Mouse (Mus musculus) embryonic fibroblast, embryonic 13.5 days (primary cell): ENCODE measurements at regions not wholly inside any gene's neighbourhood (a gene's known extent, or its start where the extent isn't known, plus 50 kb on each side); places are given as distances from the start of the nearest gene placed in this dataset.
"Not testable (repeated sequence)": the region's sequence is repeated elsewhere in the genome, so short reads cannot be mapped to it uniquely, and the experiment has no call there.

Source experiments
- H3K27ac ChIP-seq: 2 replicates; pipeline ENCODE4 v1.5.1; 2012; ENCODE audit warnings: low read length, control low read depth, inconsistent platforms; ENCODE audit not compliant: insufficient read depth
- H3K4me1 ChIP-seq: 2 replicates; pipeline ENCODE4 v1.6.1; 2011; ENCODE audit warnings: low read length; ENCODE audit not compliant: control insufficient read depth, insufficient read depth
- H3K4me3 ChIP-seq: 2 replicates; pipeline ENCODE4 v1.5.1; 2011; ENCODE audit warnings: mild to moderate bottlenecking, control low read depth, low read length; ENCODE audit not compliant: insufficient read depth
- CTCF ChIP-seq: IDR thresholded peaks from 2 replicates; pipeline ENCODE4 v1.5.1; 2011; ENCODE audit warnings: mild to moderate bottlenecking, control low read depth, low read length, moderate library complexity, borderline replicate concordance; ENCODE audit not compliant: insufficient read depth
- POLR2A ChIP-seq: IDR thresholded peaks from 2 replicates; pipeline ENCODE4 v1.6.1; 2011; ENCODE audit warnings: low read depth, mild to moderate bottlenecking, control low read depth, low read length, moderate library complexity

DNA sequence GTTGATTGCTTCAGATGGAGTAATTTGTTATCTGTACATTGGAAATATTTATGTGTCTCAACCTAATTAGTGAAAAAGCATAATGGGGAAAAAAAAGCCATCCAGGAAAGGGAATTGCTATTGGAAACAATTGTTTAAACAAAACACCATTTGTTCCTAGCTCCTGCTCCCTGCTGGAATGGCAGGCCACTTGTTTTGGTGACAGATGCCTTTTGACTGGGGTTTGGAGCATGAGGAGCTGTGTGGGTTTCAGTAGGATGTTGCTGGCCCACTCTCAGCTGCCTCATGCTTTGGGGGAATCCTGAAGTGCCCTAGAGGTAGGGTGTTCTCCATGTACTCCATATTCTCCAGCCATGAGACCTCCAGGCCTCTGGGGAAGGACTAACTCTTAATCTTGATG, 105.5 kb downstream of the Dmrta2 start:
- Histone ChIP-seq H3K4me1 (no peaks in the 10 kb centered on the region), H3K4me3 (no peak overlapping the region), H3K27ac (no peak overlapping the region)
- no peak for TF ChIP-seq CTCF
- no peak for TF ChIP-seq POLR2A

DNA sequence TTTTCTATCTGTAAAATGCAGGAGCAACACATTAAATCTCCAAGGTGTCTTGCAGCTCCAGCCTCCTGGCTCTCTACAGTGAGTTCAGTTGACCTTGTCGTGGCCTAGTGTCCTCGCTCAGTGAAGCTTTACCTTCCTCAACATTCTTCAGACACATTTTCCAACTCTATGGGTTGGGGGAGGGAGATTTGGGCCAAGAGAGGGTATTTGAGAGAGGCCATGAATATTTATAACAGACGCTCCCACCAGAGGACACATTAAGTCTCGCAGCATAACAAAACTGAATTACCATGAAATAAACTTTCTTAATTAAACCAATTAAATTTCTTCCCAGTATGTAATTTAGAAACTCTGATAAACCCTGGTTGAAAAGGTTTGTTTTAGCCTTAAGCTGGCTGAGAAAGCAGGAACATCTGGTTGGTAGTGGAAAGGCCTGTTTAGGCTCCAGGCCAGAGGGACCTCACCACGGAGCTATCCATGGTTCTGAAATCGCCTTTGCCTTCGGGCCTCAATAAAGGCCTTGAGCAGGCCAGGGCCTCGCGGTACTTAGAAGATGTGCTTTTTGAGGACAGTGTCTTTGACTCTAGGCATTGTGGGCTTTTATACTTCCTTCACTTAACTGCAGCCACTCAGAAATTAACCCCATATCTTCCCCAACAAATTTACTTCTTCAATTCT, 109.9 kb downstream of the Dmrta2 start:
- H3K4me3 ChIP-seq: no peak overlapping the region
- no peak overlapping the region for H3K27ac ChIP-seq
- TF ChIP-seq CTCF (no peak), POLR2A (no peak)

DNA sequence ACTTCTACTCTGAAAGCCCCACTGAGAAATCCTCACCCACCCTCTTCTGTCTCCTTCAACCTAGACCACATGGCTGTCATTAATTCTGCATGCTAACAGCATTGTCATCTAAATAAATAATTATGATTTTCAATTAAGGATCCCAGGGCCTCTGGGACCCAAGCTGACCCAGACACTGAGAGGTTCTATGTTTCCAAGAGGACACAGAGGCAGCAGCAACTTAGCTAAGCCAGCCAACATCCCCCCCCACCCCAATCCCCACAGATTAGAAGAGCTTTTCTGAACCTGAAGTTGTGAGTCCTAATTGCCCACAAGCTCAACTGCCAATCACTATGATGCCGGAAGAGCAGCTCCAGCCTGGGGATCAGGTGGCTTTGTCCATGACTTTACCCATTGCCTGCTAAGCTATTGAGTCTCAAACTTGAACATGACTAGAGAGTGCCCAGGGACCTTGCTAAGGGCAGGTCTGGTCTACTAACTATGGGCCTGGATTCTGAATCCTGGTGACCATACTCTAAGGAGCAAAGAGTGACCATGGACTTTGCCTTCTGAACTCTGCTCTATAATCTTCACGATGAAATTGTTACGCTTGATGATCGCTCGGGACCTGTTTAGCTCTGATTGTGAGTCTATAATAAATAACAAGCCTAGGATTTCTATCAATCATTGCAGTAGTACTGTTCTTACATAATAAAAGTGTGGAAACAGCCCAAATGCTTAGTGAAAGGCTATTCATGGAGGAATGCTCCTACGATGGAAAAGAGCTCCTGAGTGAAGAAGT, 115.4 kb downstream of the Dmrta2 start:
- H3K27ac ChIP-seq: no peak overlapping the region
- H3K4me3 ChIP-seq: no peak overlapping the region
- TF ChIP-seq POLR2A: no peak
- TF ChIP-seq CTCF: no peak
- H3K4me1 ChIP-seq: no peaks in the 10 kb centered on the region

More for the DNA sequence above, 109.9 kb downstream of the Dmrta2 start:
- H3K4me1 ChIP-seq: no peaks in the 10 kb centered on the region

DNA sequence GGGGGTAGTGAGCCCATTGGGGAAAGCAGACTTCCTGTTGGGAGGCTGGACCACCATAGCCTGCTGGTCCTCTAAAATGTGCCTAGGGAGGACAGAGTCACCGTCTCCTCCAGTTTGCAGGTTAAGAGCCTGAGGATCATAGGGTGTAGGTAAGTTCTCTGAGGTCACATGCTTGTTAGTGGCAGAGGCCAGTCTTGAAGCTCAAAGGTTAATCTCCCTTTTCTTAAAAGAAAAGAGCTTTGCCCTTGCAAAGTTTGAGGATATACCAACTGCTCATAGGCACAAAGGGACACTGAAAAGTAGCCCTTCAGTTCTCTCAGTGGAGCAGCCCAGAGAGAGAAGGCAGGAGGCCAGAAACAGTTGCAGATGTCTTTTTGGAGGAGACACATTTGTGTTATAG, 116.7 kb downstream of the Dmrta2 start:
- Histone ChIP-seq H3K4me1 (no peaks in the 10 kb centered on the region), H3K27ac (no peak overlapping the region), H3K4me3 (no peak overlapping the region)
- TF ChIP-seq POLR2A: no peak
- TF ChIP-seq CTCF: no peak

DNA sequence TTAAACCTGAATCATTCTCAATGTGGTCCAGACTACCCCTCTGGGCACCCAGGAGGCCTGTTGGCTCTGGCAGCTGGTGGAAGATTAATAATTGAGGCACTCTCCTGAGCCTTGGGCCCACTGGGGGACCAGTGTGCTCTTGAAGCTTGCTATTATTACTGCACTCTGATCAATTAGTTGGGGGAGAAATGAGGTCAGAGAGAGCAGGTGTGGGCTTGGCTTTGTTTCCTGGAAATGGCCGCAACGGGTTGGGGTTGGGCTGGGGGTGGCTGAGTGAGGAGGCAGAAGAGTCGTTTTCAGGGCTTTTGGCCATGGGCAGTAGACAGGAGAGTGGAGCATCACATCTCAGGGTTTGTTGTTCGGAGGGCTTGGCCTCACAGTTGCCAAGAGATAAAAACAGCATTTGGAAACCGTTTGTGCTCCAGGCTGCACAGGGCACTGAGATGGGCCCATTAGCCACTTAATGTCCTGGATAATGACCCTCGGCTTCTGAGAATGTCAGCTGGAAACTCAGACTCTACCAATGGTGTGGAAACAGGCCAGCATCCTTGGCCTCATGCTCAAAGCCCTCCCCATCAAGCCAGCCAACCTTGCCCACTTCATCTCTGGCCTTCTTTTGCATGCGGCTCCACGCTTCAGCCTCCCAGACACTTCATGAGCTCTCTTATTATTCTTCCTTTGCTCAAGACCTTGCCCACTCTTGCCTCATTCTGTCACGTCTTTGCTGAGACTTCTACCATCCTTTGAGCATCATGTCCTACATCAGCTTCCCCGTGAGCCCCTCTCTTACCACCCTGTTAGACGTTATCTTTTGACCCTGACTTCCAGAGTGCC, 118.1 kb downstream of the Dmrta2 start:
- H3K27ac ChIP-seq: no peak overlapping the region
- H3K4me3 ChIP-seq: no peak overlapping the region
- TF ChIP-seq POLR2A: no peak
- TF ChIP-seq CTCF: no peak
- H3K4me1 ChIP-seq: no peaks in the 10 kb centered on the region

DNA sequence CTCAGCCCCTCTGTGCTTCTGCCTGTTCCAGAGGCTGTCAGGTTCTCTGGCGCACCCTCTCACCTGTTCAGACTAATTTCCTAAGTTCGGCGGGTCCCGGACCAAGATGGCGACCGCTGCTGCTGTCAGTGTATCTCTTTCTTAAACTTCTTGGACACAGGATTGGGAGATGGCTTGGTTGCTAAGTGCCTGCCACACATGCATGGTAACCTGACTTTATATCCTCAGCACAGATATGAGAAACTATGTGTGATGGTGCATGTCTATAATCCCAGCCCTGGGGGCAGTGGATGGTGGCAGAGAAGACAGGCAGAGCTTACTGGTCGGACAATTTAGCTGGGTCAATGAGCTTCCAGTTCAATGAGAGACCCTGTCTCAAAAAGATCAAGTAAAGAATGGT, 126.3 kb downstream of the Dmrta2 start:
- not testable (repeated sequence) for H3K4me3 ChIP-seq, H3K27ac ChIP-seq, H3K4me1 ChIP-seq

DNA sequence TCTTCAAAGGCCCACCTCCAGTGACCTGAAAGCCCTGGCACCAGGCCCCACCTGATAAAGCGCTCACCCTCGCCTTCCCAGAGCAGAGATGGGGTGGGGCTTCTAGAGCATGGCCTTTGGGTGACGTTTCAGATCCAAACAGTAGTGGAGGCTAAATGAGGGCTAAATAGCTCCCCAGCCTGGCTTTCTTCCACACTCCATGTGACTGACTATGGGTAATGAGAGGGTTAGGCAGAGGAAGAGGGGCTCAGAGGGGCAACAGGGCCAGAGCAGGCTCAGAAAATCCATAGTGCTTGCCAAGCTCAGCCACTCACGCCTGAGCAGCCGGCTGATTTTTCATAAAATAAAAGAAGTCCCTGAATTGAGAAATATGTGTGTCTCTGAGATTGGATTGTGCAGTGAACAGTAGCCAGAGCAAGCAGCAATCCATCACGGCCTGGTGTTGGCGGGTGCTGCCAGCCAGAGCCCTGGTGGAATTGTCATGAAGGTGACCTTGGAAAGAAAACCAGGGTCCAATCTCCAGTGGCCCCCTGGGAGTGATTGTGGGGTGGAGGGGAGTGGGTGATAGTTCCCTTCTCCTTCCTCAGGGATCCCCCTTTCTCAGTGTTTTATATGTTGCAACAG, 128.9 kb downstream of the Dmrta2 start:
- Histone ChIP-seq H3K4me1 (no peaks in the 10 kb centered on the region), H3K27ac (no peak overlapping the region), H3K4me3 (no peak overlapping the region)
- TF ChIP-seq CTCF (no peak), POLR2A (no peak)

DNA sequence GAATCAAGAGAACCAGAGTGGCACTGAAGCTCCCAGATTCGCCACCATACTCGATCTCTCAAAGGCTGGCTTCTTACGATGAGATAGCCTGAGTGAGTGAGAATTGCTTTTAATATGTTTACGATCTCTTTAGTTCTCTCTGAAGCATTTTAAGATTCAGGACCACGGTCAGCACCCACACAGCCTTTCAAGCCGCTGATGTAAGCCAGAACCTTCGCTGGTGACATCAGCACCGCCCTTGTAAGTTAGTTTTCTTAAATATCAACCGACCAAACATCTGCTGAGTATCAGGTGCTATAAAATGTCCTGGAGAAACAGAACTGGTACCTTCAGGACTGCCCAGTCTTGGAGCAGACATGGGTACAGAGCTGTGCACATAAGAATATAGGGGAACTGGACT, 141.6 kb downstream of the Dmrta2 start:
- no peak for TF ChIP-seq POLR2A
- no peak for TF ChIP-seq CTCF
- H3K4me3 ChIP-seq: no peak overlapping the region
- H3K27ac ChIP-seq: no peak overlapping the region
- H3K4me1 ChIP-seq: no peaks in the 10 kb centered on the region

DNA sequence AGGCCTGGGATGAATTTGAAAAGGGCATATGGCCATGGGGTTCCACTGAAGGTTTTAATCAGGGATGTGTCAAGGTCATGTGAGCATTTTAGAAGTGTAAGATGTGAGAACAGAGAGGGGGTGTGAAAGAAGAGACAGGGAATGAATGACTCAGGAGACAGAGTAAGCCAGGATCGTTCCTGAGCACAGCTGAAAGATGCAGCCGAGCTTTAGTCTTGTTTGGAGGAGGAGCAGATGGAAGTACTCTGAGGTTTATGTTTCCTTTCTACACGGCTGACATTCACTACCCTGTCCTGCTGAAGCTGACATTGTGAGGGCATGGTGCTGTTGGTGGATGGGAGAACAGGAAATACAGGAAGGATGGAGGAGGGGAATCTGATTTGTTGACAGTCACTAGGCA, 142.0 kb downstream of the Dmrta2 start:
- H3K4me3 ChIP-seq: no peak overlapping the region
- no peaks in the 10 kb centered on the region for H3K4me1 ChIP-seq
- no peak overlapping the region for H3K27ac ChIP-seq
- TF ChIP-seq POLR2A: no peak
- TF ChIP-seq CTCF: no peak
